Mouse (Mus musculus) lung, embryonic 16.5 days (tissue): Measurements from ENCODE around the gene Pmf1. TPM values are rescaled to one million over a fixed set of nuclear protein-coding genes. Genes with fewer than 3 reads are reported as not detected.

Source experiments
- ATAC-seq: fragments of 200-750 bp; cut with Nextera tagmentation; 2 replicates; pipeline ENCODE4 v1.8.0; 2017; ENCODE audit warnings: low read depth, mild to moderate bottlenecking, moderate library complexity
- H3K27ac ChIP-seq: fragments of 300-500 bp; sonication (generic); 2 replicates; pipeline ENCODE4 v1.5.1; 2014; ENCODE audit warnings: mild to moderate bottlenecking, control low read depth, low read length
- H3K27me3 ChIP-seq: fragments of 300-500 bp; sonication (generic); 2 replicates; pipeline ENCODE4 v1.6.1; 2014; ENCODE audit warnings: low read depth, low read length, mixed read lengths; ENCODE audit not compliant: control insufficient read depth, insufficient read depth
- H3K36me3 ChIP-seq: fragments of 300-500 bp; sonication (generic); 2 replicates; pipeline ENCODE4 v1.6.1; 2014; ENCODE audit warnings: low read length; ENCODE audit not compliant: control insufficient read depth, insufficient read depth
- H3K4me1 ChIP-seq: fragments of 300-500 bp; sonication (generic); replicated peaks from 2 replicates; pipeline ENCODE4 v1.6.1; 2014; ENCODE audit warnings: low read length, mixed read lengths; ENCODE audit not compliant: control insufficient read depth, insufficient read depth
- H3K4me2 ChIP-seq: fragments of 300-500 bp; sonication (generic); 2 replicates; pipeline ENCODE4 v1.6.1; 2014; ENCODE audit warnings: low read depth, low read length, control low read depth
- H3K4me3 ChIP-seq: fragments of 300-500 bp; sonication (generic); 2 replicates; pipeline ENCODE4 v1.5.1; 2014; ENCODE audit warnings: mild to moderate bottlenecking, low read length, control low read depth
- H3K9ac ChIP-seq: fragments of 300-500 bp; sonication (generic); 2 replicates; pipeline ENCODE4 v1.6.1; 2014; ENCODE audit warnings: low read length, control low read depth
- H3K9me3 ChIP-seq: fragments of 300-500 bp; sonication (generic); 2 replicates; pipeline ENCODE4 v1.6.1; 2016; ENCODE audit warnings: low read length; ENCODE audit not compliant: control insufficient read depth
- WGBS: fragments of 180-500 bp; shearing (Covaris S2); extraction: QIAGEN DNeasy Blood & Tissue Kit; methylation state at CpG from one replicate; pipeline ENCODE4 v1.1.7; 2014; 5-methylcytosine and 5-hydroxymethylcytosine counted together
- polyA plus RNA-seq: library from polyadenylated mRNA; unstranded; fragments of >200 nt; fragmentation: Nextera tagmentation; extraction: Ambion mirVana; gene quantifications from 2 replicates; pipeline ENCODE4 v1.2.1, GENCODE M21; 2015

Gene Pmf1
- polyA plus RNA-seq, 1 experiment from 2014 or later = 147 TPM

DNA sequence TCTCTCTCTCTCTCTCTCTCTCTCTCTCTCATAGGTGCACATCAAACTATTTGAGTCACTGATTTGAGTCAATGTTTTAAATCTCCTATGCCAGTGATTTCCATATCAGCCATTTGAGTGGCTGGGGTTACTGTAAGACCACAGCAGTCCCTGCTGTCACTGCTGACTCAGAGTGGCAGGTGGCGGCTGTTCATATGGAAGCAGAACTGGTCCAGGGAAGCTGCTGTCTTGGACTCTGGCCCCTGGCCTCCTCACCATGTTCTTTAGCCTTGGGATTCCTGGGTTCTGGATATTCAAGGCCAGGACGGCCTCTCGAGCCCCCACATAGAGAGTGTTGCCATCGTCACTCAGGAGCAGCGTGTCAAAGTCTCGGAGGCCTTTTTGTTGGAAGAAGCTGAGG lies 42.6 kb upstream of the Pmf1 start:
- Histone ChIP-seq H3K4me3 (no peak overlapping the region), H3K4me2 (no peak overlapping the region), H3K4me1 (peaks cover 9% of the 10 kb centered on the region; the same call in 1 of the 2 replicates), H3K36me3 (no peaks in the 10 kb centered on the region), H3K9me3 (no peaks in the 10 kb centered on the region), H3K27me3 (no peaks in the 10 kb centered on the region), H3K9ac (no peak overlapping the region), H3K27ac (no peak overlapping the region)
- 81% methylated on average over 6 of the region's 6 CpGs for WGBS
- no peak for ATAC-seq

- H3K9ac ChIP-seq = no peak overlapping the region
- 55% methylated on average over 5 of the region's 5 CpGs for WGBS
- no peak overlapping the region for H3K4me3 ChIP-seq
- no peak for ATAC-seq
- H3K4me2 ChIP-seq = no peak overlapping the region
- H3K36me3 ChIP-seq = no peaks in the 10 kb centered on the region
- no peaks in the 10 kb centered on the region for H3K9me3 ChIP-seq
- H3K27me3 ChIP-seq = no peaks in the 10 kb centered on the region
- no peak overlapping the region for H3K27ac ChIP-seq
- H3K4me1 ChIP-seq = peaks cover 9% of the 10 kb centered on the region; the same call in 1 of the 2 replicates
Measured at GRCm38 (mm10) chr3:88452246-88452645, 42.1 kb upstream of the Pmf1 start.

- Histone ChIP-seq H3K27ac (no peak overlapping the region), H3K9me3 (no peaks in the 10 kb centered on the region), H3K9ac (no peak overlapping the region), H3K4me2 (no peak overlapping the region), H3K36me3 (no peaks in the 10 kb centered on the region), H3K27me3 (no peaks in the 10 kb centered on the region), H3K4me1 (peaks cover 9% of the 10 kb centered on the region; the same call in 1 of the 2 replicates), H3K4me3 (no peak overlapping the region)
- no peak for ATAC-seq
- 60% methylated on average over 12 of the region's 12 CpGs for WGBS
Measured at GRCm38 (mm10) chr3:88450379-88451131, 40.4 kb upstream of the Pmf1 start.

DNA sequence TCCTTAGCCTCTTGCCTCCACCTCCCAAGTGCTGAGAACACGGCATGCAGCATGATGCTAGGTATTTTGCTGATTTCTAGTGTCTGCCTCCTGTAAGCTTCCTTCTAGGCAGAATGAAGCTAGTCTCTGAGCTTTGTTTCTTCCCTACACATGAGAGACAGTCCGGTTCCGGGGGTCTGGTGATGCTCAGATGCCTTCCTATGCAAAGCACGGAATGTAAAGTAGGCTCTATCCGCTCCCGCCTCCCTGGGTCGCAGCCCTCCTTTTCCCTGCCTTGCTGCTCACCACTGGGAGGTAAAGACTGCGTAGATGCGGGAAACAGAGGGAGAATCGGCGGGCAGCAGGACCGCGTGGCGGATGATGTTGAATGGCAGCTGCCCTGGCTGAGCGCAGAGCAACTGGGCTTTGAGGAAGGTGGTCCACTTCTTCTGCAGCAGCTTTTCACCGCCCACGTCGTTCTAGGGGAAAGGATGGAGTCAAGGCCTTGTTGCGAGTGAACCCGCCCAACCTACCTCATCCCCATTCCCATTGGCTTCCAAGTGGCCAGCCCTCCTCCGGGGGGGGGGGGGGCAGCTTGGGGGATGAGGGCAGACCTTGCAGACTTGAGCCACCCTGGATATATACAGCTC lies 39.4 kb upstream of the Pmf1 start:
- H3K4me2 ChIP-seq = peak overlapping the region; percentile 46
- WGBS = 11% methylated on average over 20 of the region's 21 CpGs
- H3K27ac ChIP-seq = no peak overlapping the region
- no peaks in the 10 kb centered on the region for H3K9me3 ChIP-seq
- peak overlapping the region; percentile 33 for H3K4me3 ChIP-seq
- H3K36me3 ChIP-seq = no peaks in the 10 kb centered on the region
- ATAC-seq = peak; percentile 37; the same call in 1 of the 2 replicates
- no peaks in the 10 kb centered on the region for H3K27me3 ChIP-seq
- peak overlapping the region; percentile 42 for H3K9ac ChIP-seq
- H3K4me1 ChIP-seq = peaks cover 4% of the 10 kb centered on the region; the same call in 1 of the 2 replicates

DNA sequence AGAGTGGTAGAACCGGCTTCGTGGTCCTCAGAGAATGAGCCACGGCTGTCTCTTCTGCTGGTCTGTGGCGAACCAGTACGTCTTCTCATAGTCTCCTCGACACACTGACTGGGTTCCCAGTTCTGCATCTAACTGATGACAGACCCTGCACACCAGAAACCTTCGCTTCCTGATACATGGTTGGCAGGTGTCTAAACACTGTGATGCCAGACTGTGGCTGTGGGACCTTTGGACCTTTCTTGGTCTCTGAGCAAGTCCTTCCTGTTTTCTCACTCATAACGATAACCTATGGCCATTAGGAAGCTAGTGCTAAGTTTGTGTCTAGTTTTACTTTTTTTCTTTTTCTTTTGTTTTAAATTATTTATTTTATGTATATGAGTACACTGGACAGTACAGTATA lies 38.3 kb upstream of the Pmf1 start:
- H3K4me2 ChIP-seq = no peak overlapping the region
- 75% methylated on average over 8 of the region's 8 CpGs for WGBS
- no peak overlapping the region for H3K9ac ChIP-seq
- no peak overlapping the region for H3K27ac ChIP-seq
- no peak for ATAC-seq
- H3K4me3 ChIP-seq = no peak overlapping the region
- peaks cover 4% of the 10 kb centered on the region; the same call in 1 of the 2 replicates for H3K4me1 ChIP-seq
- H3K27me3 ChIP-seq = no peaks in the 10 kb centered on the region
- H3K36me3 ChIP-seq = no peaks in the 10 kb centered on the region
- no peaks in the 10 kb centered on the region for H3K9me3 ChIP-seq

- WGBS = 40% methylated on average over 8 of the region's 8 CpGs
- no peak for ATAC-seq
Measured at GRCm38 (mm10) chr3:88447676-88448183, 37.6 kb upstream of the Pmf1 start.

DNA sequence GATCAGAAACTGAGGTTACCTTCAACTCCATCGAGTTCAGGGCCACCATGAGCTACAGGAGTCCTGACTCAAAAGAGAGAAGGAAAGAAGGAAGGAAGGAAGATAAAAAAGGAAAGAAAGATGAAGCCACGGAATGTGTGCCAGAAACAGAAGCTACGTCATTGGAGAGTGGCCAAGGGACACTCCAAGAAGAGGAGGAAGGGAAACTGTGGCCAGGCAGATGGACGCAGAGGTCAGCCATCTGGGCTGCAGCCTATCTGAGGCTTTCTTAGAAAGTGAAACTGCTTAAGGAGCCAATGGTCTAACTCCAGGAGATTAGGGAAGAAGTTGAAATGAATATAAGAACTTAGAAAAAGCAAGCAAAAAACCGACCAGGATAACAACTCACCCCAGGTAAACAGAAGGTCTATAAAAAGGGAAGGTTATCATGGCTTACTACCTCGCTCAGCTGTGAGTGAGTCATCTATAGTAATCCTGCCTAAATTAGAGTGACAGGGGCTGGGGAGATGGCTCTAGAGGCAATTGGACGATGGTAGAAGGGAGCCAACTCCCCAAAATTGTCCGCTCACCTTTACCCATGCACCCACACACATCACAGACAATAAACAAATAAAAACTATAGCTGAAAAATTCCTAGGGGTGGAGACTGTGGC lies 36.5 kb upstream of the Pmf1 start:
- 57% methylated on average over 8 of the region's 8 CpGs for WGBS
- no peak overlapping the region for H3K9ac ChIP-seq
- no peak for ATAC-seq
- no peaks in the 10 kb centered on the region for H3K27me3 ChIP-seq
- no peaks in the 10 kb centered on the region for H3K36me3 ChIP-seq
- H3K4me1 ChIP-seq = peaks cover 4% of the 10 kb centered on the region; the same call in 1 of the 2 replicates
- no peak overlapping the region for H3K27ac ChIP-seq
- H3K9me3 ChIP-seq = no peaks in the 10 kb centered on the region
- no peak overlapping the region for H3K4me2 ChIP-seq
- no peak overlapping the region for H3K4me3 ChIP-seq

More at GRCm38 (mm10) chr3:88447676-88448183, 37.6 kb upstream of the Pmf1 start:
- H3K4me3 ChIP-seq = no peak overlapping the region
- no peaks in the 10 kb centered on the region for H3K9me3 ChIP-seq
- no peak overlapping the region for H3K27ac ChIP-seq
- H3K4me1 ChIP-seq = peaks cover 4% of the 10 kb centered on the region; the same call in 1 of the 2 replicates
- H3K27me3 ChIP-seq = no peaks in the 10 kb centered on the region
- no peak overlapping the region for H3K4me2 ChIP-seq
- H3K9ac ChIP-seq = no peak overlapping the region
- no peaks in the 10 kb centered on the region for H3K36me3 ChIP-seq

GRCm38 (mm10) chr3:88442888-88443287 lies 32.8 kb upstream of the Pmf1 start:
- WGBS = 52% methylated on average over 7 of the region's 7 CpGs
- H3K27me3 ChIP-seq = no peaks in the 10 kb centered on the region
- no peaks in the 10 kb centered on the region for H3K36me3 ChIP-seq
- no peak overlapping the region for H3K4me3 ChIP-seq
- H3K4me2 ChIP-seq = no peak overlapping the region
- no peak overlapping the region for H3K27ac ChIP-seq
- ATAC-seq = no peak
- H3K4me1 ChIP-seq = peaks cover 6% of the 10 kb centered on the region
- no peak overlapping the region for H3K9ac ChIP-seq
- H3K9me3 ChIP-seq = no peaks in the 10 kb centered on the region

- Histone ChIP-seq H3K4me1 (peaks cover 6% of the 10 kb centered on the region), H3K27ac (no peak overlapping the region), H3K4me2 (no peak overlapping the region), H3K36me3 (no peaks in the 10 kb centered on the region), H3K9ac (no peak overlapping the region), H3K4me3 (no peak overlapping the region), H3K9me3 (no peaks in the 10 kb centered on the region), H3K27me3 (no peaks in the 10 kb centered on the region)
- no peak for ATAC-seq
- 77% methylated on average over 12 of the region's 12 CpGs for WGBS
Measured at GRCm38 (mm10) chr3:88442488-88442887, 32.4 kb upstream of the Pmf1 start.
